Mouse (Mus musculus) embryo, embryonic 10 days (tissue): ENCODE data around the gene Fhod1.

Experiments used
- DNase-seq: peaks from one replicate; pipeline ENCODE4 v3.0.0-alpha.2; 2015; ENCODE audit warnings: low spot score

Gene Fhod1

GRCm38 (mm10) chr8:105317941-105318340 is 29.8 kb downstream of the Fhod1 start:
- DNase-seq: no peak

GRCm38 (mm10) chr8:105315073-105315769 is 32.5 kb downstream of the Fhod1 start:
- DNase-seq: no peak

GRCm38 (mm10) chr8:105313622-105314402 is 33.9 kb downstream of the Fhod1 start:
- peak; percentile 46 for DNase-seq

- no peak for DNase-seq
Measured at GRCm38 (mm10) chr8:105312891-105313481, 34.8 kb downstream of the Fhod1 start.

- DNase-seq: no peak
Measured at GRCm38 (mm10) chr8:105311718-105312117, 36.0 kb downstream of the Fhod1 start.

- no peak for DNase-seq
Measured at GRCm38 (mm10) chr8:105310118-105310517, 37.6 kb downstream of the Fhod1 start.

- no peak for DNase-seq
Measured at GRCm38 (mm10) chr8:105309142-105309847, 38.5 kb downstream of the Fhod1 start.

- no peak for DNase-seq
Measured at GRCm38 (mm10) chr8:105308428-105308827, 39.3 kb downstream of the Fhod1 start.

GRCm38 (mm10) chr8:105307670-105308069 is 40.1 kb downstream of the Fhod1 start:
- no peak for DNase-seq

- no peak for DNase-seq
Measured at GRCm38 (mm10) chr8:105306146-105306691, 41.5 kb downstream of the Fhod1 start.

GRCm38 (mm10) chr8:105305211-105306145 is 42.3 kb downstream of the Fhod1 start, which contains the start of gene Elmo3:
Gene Elmo3, plus strand, starts transcription at chr8:105305601.
- DNase-seq: peak; percentile 63

- no peak for DNase-seq
Measured at GRCm38 (mm10) chr8:105304325-105305210, 43.2 kb downstream of the Fhod1 start.

- DNase-seq: no peak
Measured at GRCm38 (mm10) chr8:105303874-105304273, 43.9 kb downstream of the Fhod1 start.

- no peak for DNase-seq
Measured at GRCm38 (mm10) chr8:105303396-105303795, 44.4 kb downstream of the Fhod1 start.

GRCm38 (mm10) chr8:105299962-105300361 is 47.8 kb downstream of the Fhod1 start:
- DNase-seq: no peak

- no peak for DNase-seq
Measured at GRCm38 (mm10) chr8:105298351-105299252, 49.2 kb downstream of the Fhod1 start.

- DNase-seq: peak; percentile 98
Measured at GRCm38 (mm10) chr8:105297511-105298192, 50.1 kb downstream of the Fhod1 start, which contains the start of gene E2f4. Gene E2f4, plus strand, starts transcription at chr8:105297663.
